Mouse (Mus musculus): ENCODE data around the gene Reg3b.
"Not testable (repeated sequence)": the region's sequence is repeated elsewhere in the genome, so short reads cannot be mapped to it uniquely, and the experiment has no call there.

Gene Reg3b

DNA sequence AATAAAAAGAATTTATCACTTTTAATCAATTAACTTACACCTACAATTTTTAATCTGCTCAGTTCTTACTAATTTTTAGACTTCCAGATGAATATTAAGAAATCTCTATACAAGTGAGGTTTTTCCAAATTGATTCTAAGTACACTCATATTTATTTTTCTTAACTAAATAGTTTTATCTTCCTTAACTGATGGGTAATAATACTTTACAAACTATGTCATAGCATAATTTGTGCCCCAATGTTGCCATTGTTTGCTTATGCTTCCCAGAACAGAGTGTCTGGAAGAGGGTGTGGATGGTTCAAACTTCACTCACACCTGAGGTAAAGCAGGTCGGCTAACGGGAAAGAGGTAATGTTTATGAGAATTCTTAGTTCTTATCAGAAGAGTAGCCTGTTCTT is at the start of gene Reg3b:
Gene Reg3b, plus strand, starts transcription at position 301 of the 400 bp plus-strand sequence.
- DNase-seq, result no peak

DNA sequence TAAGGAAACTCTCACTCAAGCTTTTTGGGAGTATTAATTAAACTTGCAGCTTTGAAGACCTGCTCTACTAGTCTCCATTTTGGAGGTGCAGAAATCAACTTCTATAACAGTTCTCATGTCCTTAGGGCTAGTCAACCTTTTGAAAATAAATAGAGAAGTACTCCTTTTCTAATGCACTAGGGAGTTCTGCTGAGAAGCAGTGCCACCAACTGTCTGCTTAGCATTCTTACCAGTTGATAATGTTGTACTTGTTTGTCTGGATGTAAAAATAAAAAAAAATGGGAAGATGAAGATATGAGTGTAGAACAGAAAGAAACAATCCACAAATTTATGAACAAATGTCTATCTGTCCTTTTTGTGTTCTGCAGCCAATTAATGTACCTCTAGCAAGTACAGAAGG is 42.7 kb upstream of the Reg3b start:
- DNase-seq, result no peak

DNA sequence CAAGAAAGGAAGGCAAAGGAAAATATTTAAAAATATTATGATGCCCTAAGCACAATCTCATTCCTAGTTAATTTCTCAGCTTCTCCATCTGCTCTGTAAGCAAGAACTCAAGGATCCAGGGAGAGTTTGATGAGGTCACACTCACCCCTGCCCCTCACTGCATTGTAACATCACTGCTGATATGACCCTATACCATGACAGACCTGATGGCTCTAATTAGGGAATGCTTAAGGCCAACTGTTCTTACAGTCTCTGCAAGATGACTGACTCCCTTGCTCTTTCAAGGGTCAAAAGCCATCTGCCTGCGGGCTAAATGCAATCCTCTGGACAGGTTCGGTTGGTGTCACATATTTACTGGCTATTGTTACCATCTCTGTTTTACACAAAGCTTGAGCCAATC is 41.3 kb upstream of the Reg3b start:
- no peak for DNase-seq

DNA sequence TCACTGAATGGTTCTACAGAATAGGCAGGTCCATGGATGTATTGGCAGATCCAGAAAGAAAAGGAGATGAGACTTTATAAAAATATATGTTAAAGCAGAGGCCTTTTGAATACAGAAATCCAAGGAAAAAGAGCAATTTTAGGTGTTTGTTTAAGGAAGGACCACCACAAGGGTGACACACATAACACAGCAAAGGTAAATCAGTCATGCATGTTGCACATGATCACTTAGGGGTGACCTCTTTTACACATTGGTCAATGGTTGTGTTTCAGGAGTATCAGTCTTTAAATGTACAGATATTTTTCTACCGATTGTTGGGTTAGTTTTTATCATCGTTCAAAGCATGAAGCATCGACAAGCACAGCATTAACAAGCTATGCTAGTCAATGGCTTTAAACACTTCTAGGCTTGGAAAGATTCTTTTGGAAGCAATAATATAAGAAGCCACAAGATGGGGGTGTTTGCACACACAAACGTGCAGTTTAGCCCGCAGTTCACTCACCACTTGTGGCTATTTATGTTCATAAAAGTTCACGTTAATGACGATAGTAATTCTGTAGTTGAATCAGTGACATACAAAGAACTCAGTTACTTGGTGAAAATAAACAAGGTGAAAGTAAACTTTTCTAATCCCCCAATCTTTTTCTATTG is 38.4 kb upstream of the Reg3b start:
- no peak for DNase-seq

DNA sequence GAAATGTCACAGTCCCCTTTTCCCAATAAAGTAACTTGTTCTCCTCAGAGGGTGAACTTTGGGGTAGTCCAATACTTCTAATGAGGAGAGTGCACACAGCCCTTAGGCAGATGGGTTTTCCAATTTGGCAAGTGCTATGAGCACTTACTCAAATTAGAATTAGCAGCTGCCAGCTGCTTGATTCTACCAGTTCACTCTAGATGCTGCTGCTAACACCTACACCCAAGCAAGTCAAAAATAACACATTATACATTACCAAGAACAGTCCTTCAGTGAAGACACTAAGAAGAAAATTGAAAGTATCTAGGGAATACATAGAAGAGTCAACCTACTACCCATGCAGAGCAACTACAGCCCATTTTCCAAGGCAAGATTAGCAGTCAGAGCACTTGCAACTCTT is 30.2 kb upstream of the Reg3b start:
- DNase-seq, result no peak

DNA sequence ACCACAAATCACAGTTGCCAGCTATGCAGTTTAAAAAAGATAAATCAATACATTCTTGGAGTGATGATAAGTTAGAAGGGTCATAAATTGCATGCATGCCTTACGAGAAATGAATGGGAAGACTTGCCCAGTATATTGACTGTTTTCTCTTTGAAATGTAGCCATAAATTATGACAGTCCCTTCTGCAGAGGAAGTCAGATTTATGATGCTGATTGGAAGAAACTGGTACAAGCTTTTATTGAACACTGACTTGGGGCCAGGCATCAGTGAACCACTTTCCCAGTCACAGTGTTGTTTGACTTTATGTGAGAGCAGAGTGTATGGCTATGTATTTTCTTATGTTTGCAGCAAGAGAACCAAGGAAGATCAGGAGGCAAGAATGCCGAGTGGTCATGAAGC is 28.8 kb upstream of the Reg3b start:
- DNase-seq, result no peak

DNA sequence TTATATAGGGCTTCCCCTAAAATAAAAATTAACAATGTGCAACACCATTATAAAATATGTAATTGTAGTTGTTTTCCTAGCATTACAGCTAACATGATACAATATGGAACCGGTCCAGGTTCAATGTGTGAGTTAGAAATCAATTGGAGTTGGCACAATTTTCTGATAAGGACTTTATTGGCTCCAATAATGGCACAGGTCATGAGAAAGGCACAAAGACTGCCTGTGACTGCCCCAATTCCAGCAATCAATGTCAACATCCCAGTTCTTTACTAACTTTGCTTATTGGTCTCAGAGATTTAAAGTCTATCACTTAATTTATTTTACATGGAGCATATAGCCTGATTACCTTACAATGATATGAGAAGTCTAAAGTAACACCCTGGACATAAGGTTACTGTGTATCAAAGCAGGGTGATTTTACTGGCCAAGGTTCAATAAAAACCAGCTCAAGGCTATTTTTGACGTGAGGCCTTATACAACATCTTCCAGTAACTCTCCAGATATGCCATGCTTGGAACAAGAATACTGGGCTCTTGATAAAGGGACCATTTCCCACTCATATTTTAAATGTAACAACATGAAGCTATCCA is 8.4 kb upstream of the Reg3b start:
- DNase-seq, result no peak

DNA sequence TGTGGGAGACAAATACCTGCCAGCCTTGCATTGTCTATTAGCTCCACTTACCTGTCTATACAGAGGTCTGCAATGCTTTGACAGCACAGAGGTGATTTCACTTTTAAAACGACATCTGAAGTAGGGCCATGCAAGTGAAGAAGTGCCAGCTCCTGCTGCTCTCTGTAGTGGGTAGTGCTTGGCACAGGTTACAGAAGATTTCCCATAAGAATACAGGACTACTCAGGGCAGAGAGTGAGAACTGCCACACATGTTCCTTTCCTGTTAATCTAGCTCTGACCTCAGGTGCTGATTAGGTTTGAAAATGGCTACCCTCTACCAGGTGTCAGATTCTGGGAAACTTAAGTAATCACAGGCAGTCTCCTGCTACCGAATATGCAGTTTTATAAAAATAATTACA is 8.3 kb downstream of the Reg3b start, which contains the start of gene Reg3d:
Gene Reg3d, minus strand, starts transcription at position 101 of the 400 bp plus-strand sequence.
- DNase-seq, result no peak

DNA sequence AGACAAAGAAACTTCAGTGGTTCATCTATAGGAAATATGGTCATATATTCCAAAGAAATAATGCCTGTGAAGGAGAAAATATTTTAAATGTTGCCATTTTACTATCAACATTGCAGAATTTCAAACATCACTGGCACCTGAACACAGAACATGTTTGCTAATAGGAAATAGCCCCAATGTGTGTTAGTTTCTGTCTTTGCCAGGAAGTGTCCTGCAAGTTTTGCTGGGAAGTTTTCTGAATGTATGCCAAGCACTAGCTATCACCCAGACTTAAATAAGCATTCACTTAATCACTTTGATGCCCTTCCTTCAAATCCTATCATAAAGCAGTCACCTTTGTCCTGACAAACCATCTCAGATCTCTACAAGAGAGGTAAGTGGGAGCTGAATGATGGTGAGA is 10.0 kb downstream of the Reg3b start, which contains the start of gene Reg3a:
Gene Reg3a, plus strand, starts transcription at position 301 of the 400 bp plus-strand sequence.
- DNase-seq, result no peak

DNA sequence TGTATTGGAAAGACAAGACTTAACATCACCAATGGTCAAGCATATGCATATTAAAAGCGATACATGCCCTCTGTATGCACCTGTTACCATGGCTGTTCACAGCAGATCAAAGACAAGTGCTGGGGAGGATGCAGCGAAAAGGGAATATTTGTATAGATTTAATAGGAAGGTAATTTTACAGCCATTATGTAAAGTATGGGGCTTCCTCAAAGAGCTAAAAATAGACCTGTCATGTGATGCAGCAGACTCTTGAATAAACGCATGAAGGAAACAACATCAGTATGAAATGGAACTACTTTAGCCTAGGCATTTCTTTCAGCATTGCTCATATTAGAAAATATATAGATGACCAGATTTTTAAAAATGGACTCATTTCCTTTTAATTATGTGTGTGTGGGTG is 15.2 kb downstream of the Reg3b start:
- no peak for DNase-seq

DNA sequence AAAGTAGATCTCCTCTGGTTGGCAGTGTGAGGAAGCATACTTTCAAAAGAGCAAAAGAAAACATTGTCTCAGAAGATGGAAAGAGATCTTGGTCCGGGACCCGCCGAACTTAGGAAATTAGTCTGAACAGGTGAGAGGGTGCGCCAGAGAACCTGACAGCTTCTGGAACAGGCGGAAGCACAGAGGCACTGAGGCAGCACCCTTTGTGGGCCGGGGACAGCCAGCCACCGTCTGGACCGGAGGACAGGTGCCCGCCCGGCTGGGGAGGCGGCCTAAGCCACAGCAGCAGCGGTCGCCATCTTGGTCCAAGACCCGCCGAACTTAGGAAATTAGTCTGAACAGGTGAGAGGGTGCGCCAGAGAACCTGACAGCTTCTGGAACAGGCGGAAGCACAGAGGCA is 24.9 kb downstream of the Reg3b start, which contains the start of gene Reg2:
Gene Reg2, plus strand, starts transcription at position 301 of the 400 bp plus-strand sequence.
- not testable (repeated sequence) for DNase-seq

DNA sequence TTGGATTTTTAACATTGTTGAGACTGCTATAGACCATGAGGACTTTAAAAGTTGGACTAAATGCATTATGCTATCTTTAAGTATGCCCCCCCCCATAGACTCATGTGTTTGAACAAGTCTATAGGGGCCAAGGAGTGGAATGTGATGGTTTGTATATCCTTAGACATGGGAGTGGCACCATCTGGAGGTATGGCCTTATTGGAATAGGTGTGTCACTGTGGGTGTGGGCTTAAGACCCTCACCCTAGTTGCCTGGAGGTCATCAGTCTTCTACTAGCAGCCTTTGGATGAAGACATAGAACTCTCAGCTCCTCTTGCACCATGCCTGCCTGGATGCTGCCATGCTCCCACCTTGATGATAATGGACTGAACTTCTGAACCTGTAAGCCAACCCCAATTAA is 52.0 kb downstream of the Reg3b start, which contains the start of gene Reg1:
Gene Reg1, plus strand, starts transcription at position 301 of the 400 bp plus-strand sequence.
- DNase-seq, result not testable (repeated sequence)
